Comparison of ENCODE assay signal across 9 mouse cellular contexts in the genomic region with DNA sequence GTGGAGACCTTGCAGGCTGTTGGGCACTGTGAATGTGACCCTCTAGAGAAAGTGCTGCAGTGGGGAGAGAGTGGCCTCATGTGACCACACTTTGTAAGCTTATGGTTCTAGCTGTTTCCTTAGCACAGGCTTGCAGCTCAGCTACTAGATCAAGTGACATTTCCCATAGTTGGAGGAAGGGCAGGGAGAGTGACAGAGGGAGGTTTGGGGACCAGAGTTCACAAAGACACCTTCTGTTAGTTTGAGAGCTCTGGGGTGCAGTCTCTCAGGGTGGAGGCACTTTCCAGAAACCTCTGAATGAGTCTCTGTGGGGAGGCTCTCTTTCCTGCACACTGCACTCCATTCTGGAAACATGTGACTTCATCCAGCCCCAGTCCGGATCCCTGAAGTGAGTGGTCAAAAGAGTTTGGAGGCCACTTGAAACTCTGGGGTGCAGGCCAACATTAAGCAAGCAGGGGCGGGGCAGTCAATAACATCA.
DNase-seq lines count a peak whose midpoint lies in the region; ATAC-seq and TF ChIP-seq lines count a peak whose summit lies in the region.
"Had no signal": no experiment of that assay in that cellular context is flagged by ENCODE, and none has a peak within 500 bp of the region (broad histone marks: within the 10 kb centered on the region; RNA-seq: fewer than 3 reads in every experiment).

No protein-coding gene starts in this region.

- no peak overlapping the region for H3K9ac ChIP-seq in liver, adult 2 months (ENCODE audit: low read depth, low read length)
- no peak overlapping the region for H3K9ac ChIP-seq in liver, postnatal 0 days (replicated peaks)
- no peak overlapping the region for H3K9ac ChIP-seq in midbrain, postnatal 0 days (replicated peaks; ENCODE audit: low read length, poor library complexity, severe bottlenecking)

- no peak for TF ChIP-seq EP300 in liver, postnatal 0 days (IDR thresholded peaks at IDR 0.05; ENCODE audit: low read depth)

- H3K27me3 ChIP-seq in liver, adult 2 months (ENCODE audit: control insufficient read depth, insufficient read depth, low read length), result no peaks in the 10 kb centered on the region
- no peaks in the 10 kb centered on the region for H3K27me3 ChIP-seq in liver, postnatal 0 days (ENCODE audit: insufficient read depth, low read length)
- H3K27me3 ChIP-seq in midbrain, postnatal 0 days (ENCODE audit: insufficient read depth, low read length), result no peaks in the 10 kb centered on the region

- no peak for TF ChIP-seq CTCF in liver, adult 2 months (IDR thresholded peaks at IDR 0.05; ENCODE audit: low read depth, low read length)
- no peak for TF ChIP-seq CTCF in liver, postnatal 0 days (IDR thresholded peaks at IDR 0.05; ENCODE audit: low read depth)
- no peak for TF ChIP-seq CTCF in midbrain, postnatal 0 days (IDR thresholded peaks at IDR 0.05)

- peaks cover 8% of the 10 kb centered on the region for H3K4me1 ChIP-seq in liver, adult 2 months (ENCODE audit: control insufficient read depth, insufficient read depth, low read length)
- no peaks in the 10 kb centered on the region for H3K4me1 ChIP-seq in liver, postnatal 0 days (ENCODE audit: insufficient read depth)
- H3K4me1 ChIP-seq in midbrain, postnatal 0 days (ENCODE audit: insufficient read depth, low read length), result peaks cover 2% of the 10 kb centered on the region; the same call in 1 of the 2 replicates

- no peak for TF ChIP-seq POLR2A in liver, adult 2 months (IDR thresholded peaks at IDR 0.05; ENCODE audit: extremely low read depth, insufficient read depth, low read length)

- intact Hi-C loops in heart, postnatal 10 days (cut with DNase I), result no loop called here

- no peak overlapping the region; the same call in 1 of the 2 replicates for H3K27ac ChIP-seq in liver, adult 2 months (replicated peaks; ENCODE audit: insufficient read depth, low read depth, low read length)
- H3K27ac ChIP-seq in liver, postnatal 0 days (ENCODE audit: low read depth), result no peak overlapping the region
- no peak overlapping the region for H3K27ac ChIP-seq in midbrain, postnatal 0 days (ENCODE audit: low read depth, low read length)

- no peak for ATAC-seq in cerebellum, adult (ENCODE audit: insufficient number of reproducible peaks, low FRiP score, low TSS enrichment)
- ATAC-seq in liver, postnatal 0 days, result no peak
- no peak for ATAC-seq in midbrain, postnatal 0 days (ENCODE audit: low FRiP score)

- no peaks in the 10 kb centered on the region for H3K36me3 ChIP-seq in liver, adult 2 months (ENCODE audit: control insufficient read depth, insufficient read depth, low read length)
- H3K36me3 ChIP-seq in liver, postnatal 0 days (replicated peaks; ENCODE audit: insufficient read depth, low read length), result no peaks in the 10 kb centered on the region
- no peaks in the 10 kb centered on the region; the same call in 1 of the 2 replicates for H3K36me3 ChIP-seq in midbrain, postnatal 0 days (ENCODE audit: insufficient read depth, low read length)

- no peaks in the 10 kb centered on the region for H3K79me2 ChIP-seq in liver, adult 2 months (ENCODE audit: control insufficient read depth, insufficient read depth, low read length)

- DNase-seq in cerebellum, adult 9-10 months, result peak; percentile 12
- DNase-seq in liver, adult 2 months (ENCODE audit: extremely low read depth, low read depth, low spot score), result peak; percentile 73
- DNase-seq in liver, postnatal 0 days, result no peak
- DNase-seq in heart, postnatal 10 days, result peak; percentile 36 to 45
- DNase-seq in lung, postnatal 36 days, result peak; percentile 82
- DNase-seq in spleen, adult 12 weeks (ENCODE audit: low spot score), result no peak
- DNase-seq in midbrain, postnatal 0 days (ENCODE audit: low spot score), result no peak
- DNase-seq: cerebellum, postnatal 25 days had no signal

- H3K4me2 ChIP-seq in liver, postnatal 0 days (ENCODE audit: low read depth, low read length), result no peak overlapping the region
- no peak overlapping the region for H3K4me2 ChIP-seq in midbrain, postnatal 0 days (ENCODE audit: low read depth, low read length, poor library complexity, severe bottlenecking)

- H3K9me3 ChIP-seq in liver, postnatal 0 days (ENCODE audit: low read length), result no peaks in the 10 kb centered on the region
- no peaks in the 10 kb centered on the region for H3K9me3 ChIP-seq in midbrain, postnatal 0 days (ENCODE audit: low read length)

- no peak overlapping the region for H3K4me3 ChIP-seq in liver, adult 2 months (ENCODE audit: insufficient read depth, low read depth, low read length)
- H3K4me3 ChIP-seq in liver, postnatal 0 days (ENCODE audit: low read depth, low read length), result no peak overlapping the region
- no peak overlapping the region for H3K4me3 ChIP-seq in midbrain, postnatal 0 days (ENCODE audit: low read depth, low read length)

- WGBS in liver, adult 2 months, result 9% methylated on average over 2 of the region's 2 CpGs
- 60% methylated on average over 2 of the region's 2 CpGs for WGBS in liver, postnatal 0 days (ENCODE audit: insufficient replicate concordance)
- WGBS in midbrain, postnatal 0 days, result 83% methylated on average over 2 of the region's 2 CpGs

Comparison
In these comparisons a context has a peak if more than half of its experiments do, and no peak if none do; other contexts are left out.
1. DNase-seq: peak in cerebellum, adult 9-10 months (single experiment), liver, adult 2 months (single experiment), heart, postnatal 10 days (2 of 2) and lung, postnatal 36 days (single experiment); none in liver, postnatal 0 days (single experiment), spleen, adult 12 weeks (single experiment) and midbrain, postnatal 0 days (single experiment).